Mouse (Mus musculus) T-helper 17 cell (primary cell): ENCODE data around the gene Amy2a5.
"Not testable (repeated sequence)": the region's sequence is repeated elsewhere in the genome, so short reads cannot be mapped to it uniquely, and the experiment has no call there.

Experiments
- in situ Hi-C, 2 experiments: fragments of 300-600 bp; cut with MboI, MseI; formaldehyde crosslinking; loops; 1 replicate in 1 of 2; 2 replicates in 1 of 2; pipeline ENCODE4 v1.15.1; 2025; ENCODE audit warnings: high pct_unique_total_duplicates in 2 of 2

Gene Amy2a5

DNA sequence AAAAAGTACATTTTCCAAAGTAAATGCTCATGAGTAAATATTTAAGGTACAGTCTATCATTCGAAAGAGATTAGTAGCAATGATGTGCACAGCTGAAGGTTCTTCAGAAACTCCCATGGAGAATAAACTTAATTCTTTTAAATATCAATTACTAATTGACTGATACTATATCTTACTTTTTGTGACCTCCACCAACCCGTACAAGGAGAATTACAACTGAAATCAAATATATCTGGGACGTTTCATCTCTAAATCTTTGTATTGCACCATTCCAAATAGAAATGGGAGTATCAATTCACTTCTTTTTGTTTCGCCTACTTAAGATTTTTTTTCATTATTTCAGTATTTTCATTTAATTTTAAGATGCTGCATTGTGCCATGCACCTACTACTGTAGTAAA, at the start of gene Amy2a5:
TSS of gene Amy2a5 (minus strand) at position 101 of the 400 bp plus-strand sequence.
- in situ Hi-C loops, result not testable (repeated sequence)

DNA sequence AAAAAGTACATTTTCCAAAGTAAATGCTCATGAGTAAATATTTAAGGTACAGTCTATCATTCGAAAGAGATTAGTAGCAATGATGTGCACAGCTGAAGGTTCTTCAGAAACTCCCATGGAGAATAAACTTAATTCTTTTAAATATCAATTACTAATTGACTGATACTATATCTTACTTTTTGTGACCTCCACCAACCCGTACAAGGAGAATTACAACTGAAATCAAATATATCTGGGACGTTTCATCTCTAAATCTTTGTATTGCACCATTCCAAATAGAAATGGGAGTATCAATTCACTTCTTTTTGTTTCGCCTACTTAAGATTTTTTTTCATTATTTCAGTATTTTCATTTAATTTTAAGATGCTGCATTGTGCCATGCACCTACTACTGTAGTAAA, 32.7 kb upstream of the Amy2a5 start, which contains the start of gene Amy2a4:
TSS of gene Amy2a4 (minus strand) at position 101 of the 400 bp plus-strand sequence.
- in situ Hi-C loops, result not testable (repeated sequence)

DNA sequence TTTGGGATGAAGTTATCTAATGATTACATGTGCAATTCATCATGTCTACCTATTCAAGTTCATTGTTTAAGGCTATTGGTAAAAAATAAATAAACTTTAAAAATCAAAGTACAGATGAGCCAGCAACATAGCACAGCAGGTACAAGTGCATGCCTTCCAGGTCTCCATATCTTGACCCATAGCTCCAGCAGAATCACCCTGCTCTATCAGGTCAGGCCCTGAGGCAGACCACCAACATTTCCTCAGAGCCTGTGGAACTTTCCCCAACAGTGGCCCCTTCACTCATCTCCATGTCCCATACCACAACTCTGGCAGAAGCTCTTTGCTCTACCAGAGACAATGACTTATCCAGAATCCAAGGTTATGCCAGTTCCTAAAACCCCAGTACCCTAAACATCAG, 21.6 kb upstream of the Amy2a5 start:
- in situ Hi-C loops, result not testable (repeated sequence)

DNA sequence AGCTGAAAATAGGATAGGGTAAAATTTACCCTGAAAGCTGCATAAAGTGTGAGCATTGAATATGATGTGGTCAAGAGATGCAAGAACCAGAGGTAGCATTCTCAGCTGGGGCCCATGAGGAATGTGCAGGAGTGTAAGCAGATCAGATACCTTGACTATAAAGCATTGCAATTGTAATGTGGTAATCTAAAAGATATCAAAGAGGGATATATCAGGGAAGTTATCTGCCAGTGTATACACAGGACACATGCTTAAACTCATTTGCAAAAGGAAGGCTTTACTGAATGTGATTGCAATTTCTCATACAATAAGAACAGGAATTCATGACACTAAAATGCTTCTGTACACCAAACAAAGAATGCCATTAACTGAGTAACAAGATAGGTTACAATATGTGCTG, 20.9 kb upstream of the Amy2a5 start:
- in situ Hi-C loops, result not testable (repeated sequence)

DNA sequence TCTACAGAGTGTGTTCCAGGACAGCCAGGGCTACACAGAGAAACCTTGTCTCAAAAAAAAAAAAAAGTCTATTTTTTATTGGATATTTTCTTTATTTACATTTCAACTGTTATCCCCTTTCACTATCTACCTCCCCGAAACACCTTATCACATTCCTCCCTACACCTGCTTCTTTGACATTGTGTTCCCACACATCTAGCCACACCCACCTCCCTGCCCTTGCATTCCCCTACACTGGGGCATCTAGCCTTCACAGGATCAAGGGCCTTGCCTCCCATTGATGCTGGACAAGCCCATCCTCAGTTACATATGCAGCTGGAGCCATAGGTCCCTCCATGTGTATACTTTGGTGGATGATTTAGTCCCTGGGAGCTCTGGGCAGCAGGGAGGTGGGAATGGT, 31.5 kb downstream of the Amy2a5 start:
- in situ Hi-C loops, result no loop called here
